Mouse (Mus musculus) layer of hippocampus, postnatal 10 days (tissue): ENCODE results near the gene Timd2. TPM values are rescaled to one million over a fixed set of nuclear protein-coding genes. Genes with fewer than 3 reads are reported as not detected.
"Not testable (repeated sequence)": the region's sequence is repeated elsewhere in the genome, so short reads cannot be mapped to it uniquely, and the experiment has no call there.

Source experiments
- DNase-seq, 2 experiments: peaks; one replicate each; pipeline ENCODE4 v3.0.0; 2021; ENCODE audit warnings: low spot score in 2 of 2
- total RNA-seq, 2 experiments: library from RNA; stranded (reverse); gene quantifications; 2 replicates each; pipeline ENCODE4 v1.2.3; 2021

Gene Timd2
- total RNA-seq, 2 experiments from 2014 or later, result not detected

DNA sequence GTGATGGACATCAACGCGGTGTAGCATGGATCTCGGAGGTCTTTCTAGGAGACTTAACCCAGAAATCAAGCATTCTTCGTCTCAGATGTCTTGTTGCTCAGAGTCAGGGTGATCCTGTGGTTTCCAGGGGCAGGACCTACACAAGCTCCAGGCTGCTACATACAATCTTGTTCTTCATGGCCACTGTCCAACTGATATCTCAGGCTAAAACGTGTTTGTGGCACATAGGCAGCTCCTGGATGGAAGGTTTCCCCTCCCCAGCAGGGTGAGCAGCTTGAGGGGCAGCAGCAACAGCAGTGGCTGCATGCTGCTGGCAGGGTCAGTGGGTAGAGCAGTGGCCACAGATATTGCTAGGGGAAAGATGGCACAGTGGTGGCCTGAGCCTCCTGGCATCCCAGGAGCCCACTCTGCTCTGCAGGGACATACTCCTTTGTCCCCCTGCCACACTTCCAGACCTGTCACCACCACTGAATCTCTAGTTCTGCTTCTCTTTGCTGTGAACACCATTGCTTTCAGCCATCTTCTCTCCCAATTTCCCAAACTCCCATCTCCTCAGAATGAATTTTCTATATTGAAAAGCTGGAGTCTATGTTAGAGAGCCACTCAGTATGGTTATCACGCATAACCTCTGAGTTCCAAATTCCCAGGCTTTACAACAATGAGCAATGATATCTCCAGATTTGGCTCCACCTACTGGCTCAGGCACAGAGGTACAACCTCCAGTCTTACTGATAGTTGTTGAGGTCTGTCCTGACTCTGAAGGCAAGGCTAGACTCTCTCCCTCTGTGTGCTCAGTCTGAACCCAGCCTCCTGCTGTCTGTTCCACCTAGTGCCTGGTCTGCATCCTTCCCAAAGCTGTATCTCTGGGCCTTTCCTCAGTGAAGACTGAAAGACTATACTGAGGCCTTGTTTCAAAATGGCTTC lies 41.0 kb downstream of the Timd2 start:
- peak; percentile 14 to 30 for DNase-seq

DNA sequence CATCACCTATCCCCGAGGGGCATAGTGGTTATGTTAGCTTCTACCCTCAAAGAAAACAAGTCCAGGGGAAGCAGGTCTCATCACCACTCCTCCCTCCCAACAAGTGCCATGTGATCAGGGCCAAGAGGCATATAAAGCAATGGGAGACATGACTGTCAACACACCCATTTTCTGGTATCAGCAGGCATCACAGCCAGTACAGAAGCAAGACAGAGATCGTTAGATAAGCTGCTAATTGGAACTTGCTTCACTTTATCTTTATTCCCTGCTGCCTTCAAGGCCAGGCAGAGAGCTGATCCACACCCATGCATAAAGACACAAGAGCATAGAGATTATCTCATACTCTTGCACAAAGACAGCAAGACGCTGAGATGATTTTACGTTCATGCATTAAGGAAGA lies 43.6 kb downstream of the Timd2 start:
- no peak for DNase-seq

DNA sequence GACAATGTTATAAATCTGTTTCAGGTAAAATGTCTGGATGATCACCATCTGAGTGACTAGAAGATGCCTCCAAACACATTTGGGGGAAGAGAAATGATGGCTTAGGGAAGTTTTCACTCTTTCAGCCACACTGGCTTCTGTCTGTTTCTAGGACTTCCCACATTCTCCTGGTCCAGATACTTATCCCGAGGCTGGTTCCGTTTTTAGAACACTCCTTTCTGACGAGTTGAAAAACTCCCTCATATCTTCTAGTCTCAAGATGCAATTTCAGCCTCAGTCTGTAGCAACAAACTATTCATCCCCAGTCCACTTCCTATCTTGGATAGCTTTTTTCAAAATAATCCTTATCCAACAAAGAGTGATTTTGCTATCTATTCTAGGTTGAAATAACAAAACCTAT lies 54.4 kb downstream of the Timd2 start:
- DNase-seq, result no peak

DNA sequence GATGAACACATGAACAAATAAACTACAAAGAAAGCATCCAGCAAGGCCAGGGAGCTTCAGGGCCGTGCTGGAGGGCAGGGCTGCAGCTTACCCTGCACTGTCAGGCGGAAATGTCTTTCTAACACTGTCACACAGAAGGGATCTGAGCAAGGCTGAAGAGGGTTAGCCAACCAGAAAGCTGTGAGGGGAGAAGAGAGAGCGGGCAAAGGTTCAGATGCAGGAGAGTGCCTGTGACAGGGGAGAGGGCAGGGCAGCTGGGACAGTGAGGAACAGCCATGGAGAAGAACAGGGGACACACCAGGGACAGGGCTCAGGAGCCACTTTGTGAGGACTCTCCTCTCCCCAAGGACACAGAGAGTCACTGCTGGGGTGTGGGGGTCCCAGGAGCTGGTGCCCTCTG lies 57.2 kb downstream of the Timd2 start:
- DNase-seq, result not testable (repeated sequence)

DNA sequence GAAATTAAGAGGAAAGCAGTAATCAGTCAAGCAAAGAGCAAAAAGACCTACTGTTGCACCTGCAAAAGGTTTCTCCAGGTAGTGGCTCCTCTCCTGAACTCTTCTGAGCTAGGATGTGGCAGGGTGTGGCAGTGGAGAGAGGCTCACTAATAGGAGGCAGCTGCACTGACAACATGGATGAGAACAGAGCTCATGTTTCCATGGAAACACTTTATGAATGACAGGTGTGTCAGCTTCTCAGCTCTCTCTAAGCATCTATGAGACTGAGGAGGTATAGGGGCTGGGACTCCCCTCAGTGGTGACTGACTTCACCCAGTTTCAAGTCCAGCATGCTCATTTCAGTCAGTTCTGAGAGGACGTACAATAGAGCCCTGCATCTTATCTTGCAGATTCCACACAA lies 62.0 kb downstream of the Timd2 start:
- DNase-seq, result no peak

DNA sequence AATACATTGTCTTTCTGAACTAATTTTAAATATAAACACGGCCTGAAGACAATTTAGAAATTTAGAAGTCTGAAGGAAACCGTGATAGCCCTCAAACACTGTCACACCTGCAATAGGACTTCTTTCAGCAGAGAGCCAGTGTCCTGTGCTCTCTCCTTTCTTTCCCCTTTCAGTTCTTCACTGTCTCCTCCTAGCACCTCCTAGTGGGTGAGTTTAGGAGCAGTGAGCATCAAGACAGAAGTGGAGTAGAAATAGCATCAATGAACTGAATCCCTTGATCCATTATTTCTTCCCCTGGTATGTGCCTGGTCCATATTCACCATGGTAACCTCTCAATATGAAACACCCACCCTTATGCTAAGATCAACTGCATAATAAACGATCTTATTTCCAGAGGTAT lies 70.3 kb downstream of the Timd2 start:
- no peak for DNase-seq

DNA sequence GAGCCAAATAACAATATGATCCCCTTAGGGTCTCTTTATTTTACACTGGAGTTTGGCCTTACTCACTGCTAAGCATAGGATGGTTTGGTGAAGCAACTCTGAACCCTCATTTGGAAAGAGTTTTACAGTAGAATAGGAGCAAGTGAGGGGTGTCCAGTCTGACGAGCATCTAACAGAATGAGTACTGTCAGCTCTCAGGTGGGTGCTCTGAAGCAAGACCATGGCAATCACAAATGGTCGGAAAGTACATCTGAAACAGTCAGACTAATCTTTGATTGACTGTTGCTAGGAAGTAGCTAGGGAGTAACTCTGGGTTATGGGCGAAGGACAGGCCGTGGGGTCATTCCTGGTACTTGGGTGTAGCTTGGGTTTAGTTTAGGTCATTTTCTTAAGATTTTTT lies 71.3 kb downstream of the Timd2 start:
- DNase-seq, result not testable (repeated sequence)

DNA sequence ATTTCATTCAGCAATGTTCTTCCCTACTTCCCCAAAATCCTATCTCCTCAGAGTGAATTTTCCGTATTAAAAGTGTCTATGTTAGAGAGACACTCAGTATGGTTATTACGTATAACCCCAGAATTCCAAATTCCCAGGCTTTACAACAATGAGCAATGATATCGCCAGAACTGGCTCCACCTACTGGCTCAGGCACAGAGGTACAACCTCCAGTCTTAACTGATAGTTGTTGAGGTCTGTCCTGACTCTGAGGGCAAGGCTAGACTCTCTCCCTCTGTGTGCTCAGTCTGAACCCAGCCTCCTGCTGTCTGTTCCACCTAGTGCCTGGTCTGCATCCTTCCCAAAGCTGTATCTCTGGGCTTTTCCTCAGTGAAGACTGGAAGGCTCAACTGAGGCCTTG lies 75.2 kb downstream of the Timd2 start:
- peak; percentile 60 to 69 for DNase-seq

DNA sequence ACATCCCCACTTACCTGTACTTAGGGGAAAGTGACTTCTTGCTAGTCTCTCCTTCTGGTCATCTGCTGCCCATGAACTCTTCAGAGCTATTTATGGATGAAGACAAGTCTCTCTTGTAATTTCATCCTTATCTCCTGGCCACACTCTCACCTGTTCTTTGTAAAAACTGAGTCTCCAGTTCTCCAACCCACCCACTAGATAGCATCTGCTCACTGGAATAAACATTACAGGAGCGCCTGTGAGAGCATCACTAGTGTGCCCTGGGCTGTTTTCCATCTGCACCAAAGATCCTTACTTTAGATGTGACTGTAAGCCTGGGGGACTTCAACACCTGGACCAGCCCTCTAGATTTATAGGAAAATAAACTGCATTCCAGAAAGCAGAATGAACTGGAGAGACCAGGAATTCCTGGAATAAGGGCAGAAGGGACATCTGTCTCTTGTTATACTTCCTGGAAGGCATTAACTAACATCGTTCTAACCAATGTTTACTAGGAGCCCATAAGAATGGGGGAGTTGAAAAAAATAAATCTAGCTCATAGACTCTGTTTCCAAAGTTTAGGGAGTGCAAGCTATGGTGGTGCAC lies 77.6 kb downstream of the Timd2 start, which contains the start of gene Dppa1:
Dppa1 (minus strand) TSS at position 51 of the 585 bp plus-strand sequence.
- DNase-seq, result no peak

DNA sequence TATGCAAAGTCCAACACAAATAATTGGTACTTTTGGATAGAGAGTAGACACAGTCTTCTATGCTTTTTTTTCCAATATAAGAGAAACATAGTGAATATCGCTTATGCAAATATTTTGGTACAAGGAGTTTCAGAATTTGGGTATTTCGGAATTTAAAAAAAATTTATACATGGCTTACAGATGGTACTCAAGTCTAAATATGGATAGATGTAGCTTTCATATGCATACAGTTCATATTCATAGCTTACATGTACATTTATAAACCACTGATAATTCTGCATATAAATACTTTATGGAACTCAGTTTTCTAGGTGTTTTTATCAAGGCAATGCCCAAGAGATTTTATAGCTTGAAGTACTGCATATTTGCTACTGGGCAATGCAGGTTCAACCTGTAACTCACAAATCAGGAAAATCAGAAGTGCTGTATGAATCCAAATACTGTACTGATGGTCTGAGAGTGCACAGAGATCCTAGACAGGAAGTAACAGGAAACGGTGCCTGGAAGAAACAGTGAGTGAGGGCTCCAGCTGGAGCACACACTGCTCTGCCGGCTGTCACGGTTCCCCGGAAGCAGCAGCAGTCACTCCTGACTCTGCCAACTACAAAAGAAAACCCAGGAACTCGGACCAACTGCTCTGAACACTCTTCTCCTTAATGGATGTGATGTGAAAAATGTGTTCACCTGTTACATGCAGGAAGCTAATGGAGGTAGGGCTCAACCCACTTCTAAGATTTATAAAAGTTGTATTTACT lies 86.3 kb downstream of the Timd2 start:
- peak; percentile 9 to 23 for DNase-seq

DNA sequence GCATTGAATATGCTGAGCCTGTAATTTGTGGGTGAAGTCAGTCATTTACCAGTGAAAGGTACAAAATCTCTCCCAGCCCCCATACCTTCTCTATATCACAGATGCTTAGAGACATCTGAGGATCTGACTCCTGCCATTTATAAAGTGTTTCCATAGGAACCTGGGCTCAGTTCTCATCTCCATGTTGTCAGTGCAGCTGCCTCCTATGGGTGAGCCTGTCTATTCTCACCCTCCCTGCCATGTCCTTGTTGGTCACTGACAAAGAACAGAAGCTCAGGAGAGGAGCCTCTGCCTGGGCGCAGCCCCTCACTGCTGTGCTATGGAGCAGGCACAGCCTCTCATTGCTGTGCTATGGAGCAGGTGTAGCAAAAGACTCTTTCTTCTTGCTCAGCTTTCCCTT lies 86.9 kb downstream of the Timd2 start:
- peak; percentile 10 to 13 for DNase-seq

Other genes starting within 250 kb of the Timd2 start
- gene Gm12169, start 182.8 kb downstream of the Timd2 start, total RNA-seq, result not detected
- not detected for gene BC053393, start 135.5 kb downstream of the Timd2 start, total RNA-seq
- not detected for gene Dppa1, start 77.8 kb downstream of the Timd2 start, total RNA-seq
- not detected for gene Havcr1, start 28.0 kb upstream of the Timd2 start, total RNA-seq
- not detected for gene Timd4, start 103.7 kb upstream of the Timd2 start, total RNA-seq